Mouse (Mus musculus) MEL (cell line): ENCODE measurements around the gene Lrrn4. TPM values are rescaled to one million over a fixed set of nuclear protein-coding genes. Genes with fewer than 3 reads are reported as not detected.

Experiments
- DNase-seq: peaks from one replicate; pipeline ENCODE4 v3.0.0; 2011; ENCODE audit warnings: low read depth, low spot score
- H3K27ac ChIP-seq: 2 replicates; pipeline ENCODE4 v1.5.1; 2012; ENCODE audit warnings: low read depth, mild to moderate bottlenecking, control low read depth, low read length, moderate library complexity; ENCODE audit not compliant: control insufficient read depth
- H3K27me3 ChIP-seq, 2 experiments: fragments of 150-350 bp in 1 of 2; sonication (generic) in 1 of 2; 2 replicates each; pipeline ENCODE4 v1.6.1; 2012; ENCODE audit warnings: low read length in 2 of 2, mild to moderate bottlenecking in 2 of 2, improper control_type of control experiment in 1 of 2, moderate library complexity in 1 of 2; ENCODE audit not compliant: insufficient read depth in 2 of 2, control insufficient read depth in 1 of 2
- H3K36me3 ChIP-seq, 2 experiments: 2 replicates each; pipeline ENCODE4 v1.6.1; 2012 to 2014; ENCODE audit warnings: low read length in 2 of 2, improper control_type of control experiment in 1 of 2, inconsistent platforms in 1 of 2, mild to moderate bottlenecking in 1 of 2; ENCODE audit not compliant: insufficient read depth in 2 of 2, control insufficient read depth in 1 of 2
- H3K4me1 ChIP-seq, 2 experiments: fragments of 150-350 bp in 1 of 2; sonication (generic) in 1 of 2; 2 replicates each; pipeline ENCODE4 v1.6.1; 2012; ENCODE audit warnings: low read length in 2 of 2, improper control_type of control experiment in 1 of 2, mild to moderate bottlenecking in 1 of 2; ENCODE audit not compliant: insufficient read depth in 2 of 2, control insufficient read depth in 1 of 2
- H3K4me3 ChIP-seq, 2 experiments: fragments of 150-350 bp in 1 of 2; sonication (generic) in 1 of 2; 2 replicates each; pipeline ENCODE4 v1.5.1; 2012; ENCODE audit warnings: low read depth in 2 of 2, low read length in 2 of 2, mild to moderate bottlenecking in 2 of 2, moderate library complexity in 2 of 2, control low read depth in 1 of 2, improper control_type of control experiment in 1 of 2; ENCODE audit not compliant: control insufficient read depth in 1 of 2, insufficient read depth in 1 of 2
- H3K79me2 ChIP-seq: 2 replicates; pipeline ENCODE4 v1.6.1; 2012; ENCODE audit warnings: mild to moderate bottlenecking, low read length, moderate library complexity; ENCODE audit not compliant: control insufficient read depth, poor library complexity, insufficient read depth
- H3K9ac ChIP-seq: 2 replicates; pipeline ENCODE4 v1.6.1; 2012; ENCODE audit warnings: low read depth, mild to moderate bottlenecking, control low read depth, low read length, moderate library complexity; ENCODE audit not compliant: control insufficient read depth, poor library complexity, severe bottlenecking
- H3K9me3 ChIP-seq: fragments of 150-350 bp; sonication (generic); replicated peaks from 2 replicates; pipeline ENCODE4 v1.6.1; 2012; ENCODE audit warnings: mild to moderate bottlenecking, low read length, improper control_type of control experiment, moderate library complexity; ENCODE audit not compliant: insufficient read depth
- BHLHE40 ChIP-seq: IDR thresholded peaks from 2 replicates; pipeline ENCODE4 v1.6.1; 2012; ENCODE audit warnings: low read depth, mild to moderate bottlenecking, inconsistent platforms, low read length, improper control_type of control experiment, borderline replicate concordance
- CHD2 ChIP-seq: IDR thresholded peaks from 2 replicates; pipeline ENCODE4 v1.6.1; 2011; ENCODE audit warnings: low read length, improper control_type of control experiment
- ELF1 ChIP-seq: IDR thresholded peaks from 2 replicates; pipeline ENCODE4 v1.6.1; 2014; ENCODE audit warnings: low read depth, mild to moderate bottlenecking, inconsistent platforms, low read length, improper control_type of control experiment, moderate library complexity
- JUND ChIP-seq: IDR thresholded peaks from 2 replicates; pipeline ENCODE4 v1.6.1; 2011; ENCODE audit warnings: low read depth, mild to moderate bottlenecking, improper control_type of control experiment, low read length
- KAT2A ChIP-seq: conservative IDR thresholded peaks from 2 replicates; pipeline ENCODE4 v1.6.1; 2012; ENCODE audit warnings: low read depth, low read length, improper control_type of control experiment, inconsistent platforms
- MAFK ChIP-seq: IDR thresholded peaks from 2 replicates; pipeline ENCODE4 v1.6.1; 2011; ENCODE audit warnings: low read depth, mild to moderate bottlenecking, low read length, improper control_type of control experiment, borderline replicate concordance
- MAX ChIP-seq: IDR thresholded peaks from 2 replicates; pipeline ENCODE4 v1.6.1; 2011; ENCODE audit warnings: low read length, improper control_type of control experiment
- MXI1 ChIP-seq: IDR thresholded peaks from 2 replicates; pipeline ENCODE4 v1.6.1; 2011; ENCODE audit warnings: mild to moderate bottlenecking, low read depth, low read length, improper control_type of control experiment
- MYB ChIP-seq: IDR thresholded peaks from 2 replicates; pipeline ENCODE4 v1.6.1; 2011; ENCODE audit warnings: mild to moderate bottlenecking, low read depth, low read length, improper control_type of control experiment
- POLR2A ChIP-seq, 2 experiments: IDR thresholded peaks; 2 replicates each; pipeline ENCODE4 v1.6.1; 2011 to 2012; ENCODE audit warnings: low read length in 2 of 2, mild to moderate bottlenecking in 2 of 2, control low read depth in 1 of 2, improper control_type of control experiment in 1 of 2, low read depth in 1 of 2, moderate library complexity in 1 of 2; ENCODE audit not compliant: control insufficient read depth in 1 of 2, insufficient read depth in 1 of 2, poor library complexity in 1 of 2
- POLR2AphosphoS2 ChIP-seq: IDR thresholded peaks from 2 replicates; pipeline ENCODE4 v1.6.1; 2011; ENCODE audit warnings: low read length, improper control_type of control experiment
- RCOR1 ChIP-seq: IDR thresholded peaks from 2 replicates; pipeline ENCODE4 v1.6.1; 2012; ENCODE audit warnings: low read depth, mild to moderate bottlenecking, inconsistent platforms, low read length, improper control_type of control experiment
- SIN3A ChIP-seq: IDR thresholded peaks from 2 replicates; pipeline ENCODE4 v1.6.1; 2012; ENCODE audit warnings: low read length, improper control_type of control experiment, inconsistent platforms
- SMC3 ChIP-seq: IDR thresholded peaks from 2 replicates; pipeline ENCODE4 v1.6.1; 2011; ENCODE audit warnings: low read depth, low read length, improper control_type of control experiment
- TAL1 ChIP-seq: IDR thresholded peaks from 2 replicates; pipeline ENCODE4 v1.6.1; 2012; ENCODE audit warnings: mild to moderate bottlenecking, inconsistent platforms, low read length, moderate library complexity, mixed read lengths
- TBP ChIP-seq: IDR thresholded peaks from 2 replicates; pipeline ENCODE4 v1.8.0; 2011; ENCODE audit warnings: low read depth, low read length, improper control_type of control experiment
- UBTF ChIP-seq: IDR thresholded peaks from 2 replicates; pipeline ENCODE4 v1.6.1; 2012; ENCODE audit warnings: low read depth, mild to moderate bottlenecking, inconsistent platforms, low read length, improper control_type of control experiment, moderate library complexity, borderline replicate concordance; ENCODE audit not compliant: insufficient read depth
- USF1 ChIP-seq: IDR thresholded peaks from 2 replicates; pipeline ENCODE4 v1.6.1; 2014; ENCODE audit warnings: low read depth, mild to moderate bottlenecking, inconsistent platforms, low read length, improper control_type of control experiment, moderate library complexity
- USF2 ChIP-seq, 2 experiments: IDR thresholded peaks; 2 replicates each; pipeline ENCODE4 v1.6.1; 2011 to 2012; ENCODE audit warnings: improper control_type of control experiment in 2 of 2, low read length in 2 of 2, borderline replicate concordance in 1 of 2, inconsistent platforms in 1 of 2, low read depth in 1 of 2, mild to moderate bottlenecking in 1 of 2; ENCODE audit not compliant: insufficient read depth in 1 of 2
- ZC3H11A ChIP-seq: IDR thresholded peaks from 2 replicates; pipeline ENCODE4 v1.6.1; 2012; ENCODE audit warnings: low read depth, mild to moderate bottlenecking, inconsistent platforms, low read length, improper control_type of control experiment
- ZKSCAN1 ChIP-seq: IDR thresholded peaks from 2 replicates; pipeline ENCODE4 v1.6.1; 2012; ENCODE audit warnings: low read depth, mild to moderate bottlenecking, inconsistent platforms, low read length, improper control_type of control experiment, moderate library complexity
- ZNF384 ChIP-seq: IDR thresholded peaks from 2 replicates; pipeline ENCODE4 v1.6.1; 2012; ENCODE audit warnings: low read depth, mild to moderate bottlenecking, inconsistent platforms, low read length, improper control_type of control experiment
- polyA plus RNA-seq, 2 experiments: library from polyadenylated mRNA; stranded (reverse) in 1 of 2; unstranded in 1 of 2; fragments of >175 nt in 1 of 2; fragments of >200 nt in 1 of 2; gene quantifications; 2 replicates each; pipeline versions ENCODE4 v1.2.1 to v1.2.4; 2012; ENCODE audit warnings: low replicate concordance in 2 of 2, low read depth in 1 of 2; ENCODE audit not compliant: insufficient read length in 2 of 2, insufficient read depth in 1 of 2, missing spikeins in 1 of 2
- total RNA-seq: library from RNA; depleted of rRNA; stranded (reverse); fragments of 300-350 nt; gene quantifications from 2 replicates; pipeline ENCODE4 v1.2.3, GENCODE M21; 2012

The Lrrn4 gene
- total and polyA plus RNA-seq, 3 experiments, result not detected

- no peaks in the 10 kb centered on the region for H3K36me3 ChIP-seq
- no peaks in the 10 kb centered on the region for H3K4me1 ChIP-seq
- no peaks in the 10 kb centered on the region for H3K9me3 ChIP-seq
- H3K27me3 ChIP-seq, result no peaks in the 10 kb centered on the region
- H3K27ac ChIP-seq, result no peak overlapping the region
- TF ChIP-seq MAFK (no peak), MAX (no peak), UBTF (no peak), USF1 (no peak), POLR2A (IDR thresholded peaks at IDR 0.05; ENCODE audit: control insufficient read depth in 1 of 2, insufficient read depth in 1 of 2, low read depth in 1 of 2, low read length in 2 of 2, poor library complexity in 1 of 2) (no peak), ELF1 (no peak), MYB (no peak), MXI1 (no peak), ZKSCAN1 (no peak), SMC3 (no peak), POLR2AphosphoS2 (no peak), JUND (no peak), ZNF384 (no peak), TAL1 (no peak), TBP (no peak), KAT2A (no peak), SIN3A (no peak), CHD2 (no peak)
- TF ChIP-seq, all 39 proteins: peak for 0
- Histone ChIP-seq H3K79me2 (no peaks in the 10 kb centered on the region), H3K9ac (no peak overlapping the region), H3K4me3 (no peak overlapping the region)
- no peak for DNase-seq
Measured at GRCm38 (mm10) chr2:132923290-132924085, 42.8 kb upstream of the Lrrn4 start.

GRCm38 (mm10) chr2:132922076-132922873 lies 41.6 kb upstream of the Lrrn4 start:
- H3K9me3 ChIP-seq, result no peaks in the 10 kb centered on the region
- H3K79me2 ChIP-seq, result no peaks in the 10 kb centered on the region
- no peaks in the 10 kb centered on the region for H3K4me1 ChIP-seq
- no peak overlapping the region for H3K9ac ChIP-seq
- no peaks in the 10 kb centered on the region for H3K27me3 ChIP-seq
- H3K27ac ChIP-seq, result no peak overlapping the region
- DNase-seq, result no peak
- no peak for TF ChIP-seq USF2 (IDR thresholded peaks at IDR 0.05; ENCODE audit: borderline replicate concordance in 1 of 2, insufficient read depth in 1 of 2, low read depth in 1 of 2, low read length in 2 of 2)
- no peak for TF ChIP-seq CHD2
- no peak for TF ChIP-seq RCOR1
- no peak for TF ChIP-seq SMC3
- TF ChIP-seq SIN3A, result no peak
- no peak for TF ChIP-seq POLR2AphosphoS2
- TF ChIP-seq BHLHE40, result no peak
- TF ChIP-seq ZC3H11A, result no peak
- no peak overlapping the region for H3K4me3 ChIP-seq
- H3K36me3 ChIP-seq, result no peaks in the 10 kb centered on the region
